Mouse (Mus musculus): Measurements from ENCODE around the gene Pola1. TPM values are rescaled to one million over a fixed set of nuclear protein-coding genes. Genes with fewer than 3 reads are reported as not detected.

Gene Pola1
- polyA plus RNA-seq, 1 experiment from 2014 or later, result 23.9 TPM

GRCm38 (mm10) chrX:93281028-93281723 is 350.8 kb downstream of the Pola1 start:
- H3K4me1 ChIP-seq, result peaks cover 5% of the 10 kb centered on the region; the same call in 1 of the 2 replicates
- peak overlapping the region; percentile 50 for H3K4me2 ChIP-seq
- 0 out of 2 replicates have a peak, but pooled peaks cover 7% of the 10 kb centered on the region for H3K27me3 ChIP-seq
- H3K9ac ChIP-seq, result peak overlapping the region; percentile 47; the same call in 1 of the 2 replicates
- peak overlapping the region; percentile 76 for H3K27ac ChIP-seq
- WGBS, result 15% methylated on average over 23 of the region's 23 CpGs
- peak overlapping the region; percentile 33 for H3K4me3 ChIP-seq (replicated peaks)
- peak; percentile 77 for ATAC-seq (ENCODE audit: low FRiP score)
- no peaks in the 10 kb centered on the region for H3K9me3 ChIP-seq
- no peaks in the 10 kb centered on the region for H3K36me3 ChIP-seq (replicated peaks)

GRCm38 (mm10) chrX:93279940-93280339 is 352.0 kb downstream of the Pola1 start:
- no peaks in the 10 kb centered on the region for H3K36me3 ChIP-seq (replicated peaks)
- H3K4me2 ChIP-seq, result peak overlapping the region; percentile 21
- WGBS, result 26% methylated on average over 6 of the region's 11 CpGs
- no peak overlapping the region for H3K27ac ChIP-seq
- ATAC-seq (ENCODE audit: low FRiP score), result peak; percentile 28; the same call in 1 of the 2 replicates
- 0 out of 2 replicates have a peak, but pooled peaks cover 7% of the 10 kb centered on the region for H3K27me3 ChIP-seq
- peaks cover 5% of the 10 kb centered on the region; the same call in 1 of the 2 replicates for H3K4me1 ChIP-seq
- H3K9ac ChIP-seq, result no peak overlapping the region
- H3K4me3 ChIP-seq (replicated peaks), result no peak overlapping the region
- no peaks in the 10 kb centered on the region for H3K9me3 ChIP-seq

DNA sequence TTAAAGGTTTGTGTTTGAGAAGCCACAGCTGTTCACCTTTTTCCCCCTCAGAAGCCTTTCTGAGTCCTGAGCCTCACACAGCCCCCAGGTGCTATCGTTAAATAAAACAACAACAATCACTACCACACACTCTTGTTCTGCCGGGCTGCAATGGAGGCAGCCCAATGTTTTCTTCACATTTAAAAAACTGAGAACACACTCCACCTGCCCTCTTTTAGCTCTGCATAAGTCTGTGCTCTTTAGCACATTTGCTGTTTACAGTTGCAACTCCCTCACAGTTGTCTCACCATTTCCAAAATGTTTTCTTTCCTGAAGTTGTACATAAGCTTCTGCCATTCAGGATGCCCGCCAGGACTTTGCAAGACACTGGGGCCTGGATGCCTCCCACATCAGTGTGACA is 356.3 kb downstream of the Pola1 start:
- Histone ChIP-seq H3K9me3 (no peaks in the 10 kb centered on the region), H3K36me3 (replicated peaks) (no peaks in the 10 kb centered on the region), H3K27ac (no peak overlapping the region), H3K27me3 (no peaks in the 10 kb centered on the region), H3K4me1 (no peaks in the 10 kb centered on the region), H3K4me3 (replicated peaks) (no peak overlapping the region), H3K4me2 (no peak overlapping the region), H3K9ac (no peak overlapping the region)
- 45% methylated on average over 3 of the region's 3 CpGs for WGBS
- ATAC-seq (ENCODE audit: low FRiP score), result no peak

Other genes with a start within 250 kb of the Pola1 start
- 16.1 and 18.0 TPM in 2 replicates for gene Pcyt1b, start 22.7 kb upstream of the Pola1 start, polyA plus RNA-seq (2016; fragmentation: Nextera tagmentation; extraction: Ambion mirVana)
- 48.6 and 54.4 TPM in 2 replicates for gene Pdk3, start 200.0 kb upstream of the Pola1 start, polyA plus RNA-seq (2016; fragmentation: Nextera tagmentation; extraction: Ambion mirVana)